Mouse (Mus musculus): ENCODE results near the gene Yjefn3.

GRCm38 (mm10) chr8:69877992-69878391 lies 24.5 kb downstream of the Yjefn3 start:
- TF ChIP-seq CTCF (conservative IDR thresholded peaks at IDR 0.05; ENCODE audit: insufficient read depth, insufficient read length, low read depth, low read length) (no peak), POLR2A (IDR thresholded peaks at IDR 0.05; ENCODE audit: low read depth, low read length) (no peak)
